Mouse (Mus musculus) regulatory T cell (primary cell): ENCODE data around the gene Syngr1.

Experiments used
- in situ Hi-C: fragments of 300-600 bp; cut with MboI, MseI; formaldehyde crosslinking; loops from one replicate; pipeline ENCODE4 v1.15.1; 2025; ENCODE audit warnings: high pct_unique_total_duplicates

The Syngr1 gene

DNA sequence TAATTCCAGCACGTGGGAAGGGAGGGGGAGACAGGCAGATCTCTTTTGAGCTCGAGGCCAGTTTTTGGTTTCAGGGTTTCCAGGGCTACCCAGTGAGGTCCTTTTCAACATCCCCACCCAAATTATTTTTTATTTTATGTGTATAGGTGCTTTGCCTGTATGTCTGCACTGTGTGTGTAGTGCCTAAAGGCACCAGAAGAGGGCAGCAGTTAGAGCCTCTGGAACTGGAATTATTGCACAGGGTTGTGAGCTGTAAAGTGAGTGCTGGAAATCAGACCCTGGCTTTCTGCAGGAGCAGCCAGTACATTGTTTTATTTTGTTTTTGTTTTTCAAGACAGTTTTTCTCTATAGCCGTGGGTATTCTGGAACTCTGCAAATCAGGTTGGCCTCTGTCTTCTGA lies 51.0 kb downstream of the Syngr1 start:
- in situ Hi-C loops: loop anchor here (10.0 kb wide), 1 partner anchor 1783 kb away; the partner anchor contains the start of gene Polr3h

DNA sequence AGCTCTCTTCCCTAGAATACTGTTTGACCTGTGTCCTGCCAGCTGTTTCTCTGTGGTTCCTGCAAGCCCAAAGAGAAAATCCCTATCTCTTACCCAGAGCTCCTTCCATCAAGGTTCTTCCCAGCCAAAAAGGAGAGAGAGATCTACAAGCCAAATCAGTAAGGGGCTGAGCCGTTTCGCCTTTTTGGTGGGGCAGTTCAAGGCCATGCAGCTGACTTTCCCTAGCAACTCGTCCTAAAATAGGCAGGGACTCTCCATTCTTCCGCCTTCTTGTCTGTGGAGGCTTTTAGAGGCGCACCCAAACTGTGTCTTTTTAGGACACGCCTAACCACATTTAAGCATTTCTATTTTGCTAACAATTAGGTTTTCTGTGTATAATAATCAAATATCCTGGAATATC lies 52.6 kb downstream of the Syngr1 start:
- in situ Hi-C loops: loop anchor here (10.0 kb wide), 1 partner anchor 1781 kb away; the partner anchor contains the start of gene Polr3h

DNA sequence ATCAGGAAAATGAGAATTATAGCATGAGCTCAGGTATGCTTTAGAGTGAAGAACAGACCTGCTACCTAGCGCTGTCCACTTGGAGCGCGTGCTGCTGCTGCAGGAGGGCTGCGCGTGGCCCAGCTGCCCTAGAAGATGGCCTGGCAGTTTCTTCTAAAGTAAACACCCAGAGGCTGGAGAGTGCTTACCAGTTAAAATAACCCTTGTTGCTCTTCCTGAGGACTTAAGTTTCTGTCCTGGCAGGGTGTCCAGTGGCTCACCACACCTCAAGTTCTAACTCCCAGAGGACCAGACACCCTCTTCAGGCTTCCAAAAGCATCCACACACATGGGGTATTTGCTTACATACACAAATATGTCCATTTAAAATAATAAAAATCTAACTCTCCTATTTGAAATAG lies 54.3 kb downstream of the Syngr1 start:
- in situ Hi-C loops: loop anchor here (10.0 kb wide), 1 partner anchor 1779 kb away; the partner anchor contains the start of gene Polr3h

DNA sequence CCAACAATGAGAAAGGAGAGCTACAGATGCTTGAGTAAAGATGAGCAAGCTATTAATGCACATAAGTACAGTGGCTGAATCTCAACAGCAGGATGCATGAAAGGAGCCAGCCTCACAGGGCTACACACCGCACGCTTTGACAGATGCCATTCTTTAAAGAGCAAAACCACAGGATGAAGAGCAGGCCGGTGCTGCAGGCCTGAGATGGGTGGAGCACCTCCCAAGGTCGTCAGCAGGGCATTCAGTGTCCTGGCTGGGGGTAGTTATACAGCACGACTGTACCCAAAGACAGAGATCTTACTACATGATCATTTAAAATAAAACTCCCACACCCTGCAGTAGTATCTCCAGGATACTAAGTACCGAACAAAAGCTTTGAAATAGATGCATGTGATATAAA lies 55.0 kb downstream of the Syngr1 start:
- in situ Hi-C loops: loop anchor here (10.0 kb wide), 1 partner anchor 1779 kb away; the partner anchor contains the start of gene Polr3h

DNA sequence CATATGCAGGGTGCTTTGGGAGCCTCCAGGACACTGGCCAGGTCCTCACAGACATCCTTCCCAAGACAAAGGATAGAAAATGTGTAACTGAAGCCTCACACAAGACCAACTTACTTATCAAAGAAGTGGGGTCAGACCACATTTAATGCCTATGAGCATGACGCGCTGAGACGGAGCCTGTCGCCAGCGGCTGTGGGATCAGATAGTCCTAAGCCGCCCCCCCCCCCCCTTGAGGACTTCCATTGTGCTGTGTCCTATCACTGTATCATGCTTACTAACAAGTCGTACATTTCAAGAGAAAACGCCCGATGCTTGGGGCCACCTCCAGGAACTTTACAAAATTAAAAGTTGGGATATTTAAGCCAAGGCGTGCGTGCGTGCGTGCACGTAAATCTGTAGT lies 56.0 kb downstream of the Syngr1 start:
- in situ Hi-C loops: loop anchor here (10.0 kb wide), 1 partner anchor 1778 kb away; the partner anchor contains the start of gene Polr3h

DNA sequence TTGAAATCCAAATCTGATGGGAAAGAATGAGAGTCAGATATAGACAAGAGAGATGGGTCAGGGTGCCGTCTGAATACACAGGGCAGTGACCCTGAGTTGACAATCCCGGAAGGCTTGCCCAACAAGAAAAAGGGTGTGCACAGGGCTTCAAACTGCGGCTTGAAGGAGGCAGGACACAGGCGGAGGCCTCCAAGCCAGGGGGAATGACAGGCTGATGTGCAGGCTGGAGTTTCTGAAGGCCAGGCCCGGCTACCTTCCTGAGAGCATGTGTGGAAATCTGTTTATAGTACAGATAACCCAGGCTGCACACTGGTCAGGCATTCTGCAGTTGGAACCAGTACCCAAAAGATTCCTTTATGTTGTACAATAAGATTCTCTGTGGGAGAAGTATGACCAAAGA lies 56.4 kb downstream of the Syngr1 start:
- in situ Hi-C loops: loop anchor here (10.0 kb wide), 1 partner anchor 1777 kb away; the partner anchor contains the start of gene Polr3h

DNA sequence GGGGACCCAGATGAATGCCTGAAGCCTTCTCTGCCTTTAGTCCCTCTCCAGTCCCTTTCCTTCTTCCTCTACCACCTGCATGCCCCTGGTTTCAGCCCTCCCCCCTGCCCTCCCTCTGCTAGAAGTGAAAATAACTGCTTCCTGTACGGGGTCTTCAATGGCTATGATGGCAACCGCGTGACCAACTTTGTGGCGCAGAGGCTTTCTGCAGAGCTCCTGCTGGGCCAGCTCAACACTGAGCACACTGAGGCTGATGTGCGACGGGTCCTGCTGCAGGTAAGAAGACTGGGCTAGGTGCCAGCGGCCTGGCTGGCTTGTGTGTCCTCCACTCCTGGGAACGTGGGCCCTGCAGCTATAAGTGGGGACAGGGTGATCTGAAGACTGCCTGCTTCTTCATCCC lies 57.4 kb downstream of the Syngr1 start:
- in situ Hi-C loops: loop anchor here (10.0 kb wide), 1 partner anchor 1776 kb away; the partner anchor contains the start of gene Polr3h

DNA sequence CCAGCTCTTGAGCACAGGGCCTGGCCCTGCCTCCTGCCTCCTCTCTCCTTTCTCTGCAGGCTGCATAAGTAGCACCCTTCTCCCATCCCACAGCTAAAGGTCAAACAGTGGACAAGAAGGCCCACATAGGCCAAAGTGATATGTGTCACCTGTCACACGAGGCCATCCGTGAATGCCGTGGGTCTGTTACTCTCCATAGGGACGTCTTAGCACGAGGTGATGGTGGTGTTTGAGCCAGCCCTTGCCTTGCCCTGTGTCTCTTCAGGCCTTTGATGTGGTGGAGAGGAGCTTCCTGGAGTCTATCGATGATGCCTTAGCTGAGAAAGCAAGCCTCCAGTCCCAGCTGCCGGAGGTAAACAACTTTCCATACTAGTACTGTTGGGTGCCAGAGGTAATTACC lies 58.4 kb downstream of the Syngr1 start:
- in situ Hi-C loops: loop anchor here (10.0 kb wide), 1 partner anchor 1775 kb away; the partner anchor contains the start of gene Polr3h

DNA sequence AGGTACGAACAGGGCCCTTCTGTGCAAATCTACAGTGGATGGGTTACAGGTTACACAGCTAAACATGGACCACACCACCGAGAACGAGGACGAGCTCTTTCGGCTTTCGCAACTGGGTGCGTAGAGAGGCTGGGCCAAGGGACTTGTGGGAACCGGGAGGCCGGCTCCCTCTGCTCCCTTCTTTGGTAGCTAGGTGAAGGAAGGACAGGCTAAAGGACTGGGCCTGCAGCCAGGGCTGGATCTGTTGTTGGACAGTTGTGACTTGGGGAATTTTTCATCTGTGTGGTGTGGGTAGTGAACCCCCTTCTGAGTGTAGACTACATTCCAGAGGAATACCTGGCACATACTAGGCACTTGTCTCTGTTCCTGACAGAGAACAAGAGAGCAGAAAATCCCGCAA lies 61.5 kb downstream of the Syngr1 start:
- in situ Hi-C loops: no loop called here

DNA sequence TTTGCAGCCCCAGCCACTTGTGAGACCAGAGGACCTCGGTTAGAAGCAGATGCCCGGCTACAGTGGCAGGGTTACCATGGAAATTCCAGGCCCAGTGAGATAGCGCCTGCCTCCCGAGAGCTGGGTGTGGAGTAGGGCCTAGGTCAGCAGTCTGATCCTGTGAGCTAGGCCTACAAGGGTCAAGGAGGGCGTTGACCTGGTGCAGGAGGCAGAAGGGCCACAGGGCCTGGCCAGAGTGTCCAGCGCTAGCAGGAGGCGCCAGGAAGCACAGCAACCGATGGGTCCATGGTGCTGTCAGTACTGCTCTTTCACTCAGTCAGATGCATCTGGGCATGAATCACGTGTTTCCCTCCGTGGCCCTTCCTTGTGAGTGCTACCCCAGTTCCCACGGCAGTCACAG lies 62.6 kb downstream of the Syngr1 start:
- in situ Hi-C loops: no loop called here

DNA sequence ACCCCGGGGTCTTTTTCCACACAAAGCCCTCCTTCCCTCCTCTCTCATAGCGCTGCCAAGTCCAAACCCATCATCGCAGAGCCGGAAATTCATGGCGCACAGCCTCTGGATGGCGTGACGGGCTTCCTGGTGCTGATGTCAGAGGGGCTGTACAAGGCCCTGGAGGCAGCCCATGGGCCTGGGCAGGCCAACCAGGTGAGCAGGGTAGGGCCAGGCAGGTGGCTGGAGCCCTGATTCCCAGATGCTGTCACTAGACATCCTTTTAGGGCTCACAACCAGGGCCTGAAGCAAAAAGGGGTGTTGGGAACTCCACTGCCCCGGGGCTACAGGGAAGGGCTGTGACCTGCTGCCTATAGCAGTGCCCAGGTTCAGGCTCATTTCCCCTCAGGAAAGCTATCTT lies 64.6 kb downstream of the Syngr1 start:
- in situ Hi-C loops: no loop called here

DNA sequence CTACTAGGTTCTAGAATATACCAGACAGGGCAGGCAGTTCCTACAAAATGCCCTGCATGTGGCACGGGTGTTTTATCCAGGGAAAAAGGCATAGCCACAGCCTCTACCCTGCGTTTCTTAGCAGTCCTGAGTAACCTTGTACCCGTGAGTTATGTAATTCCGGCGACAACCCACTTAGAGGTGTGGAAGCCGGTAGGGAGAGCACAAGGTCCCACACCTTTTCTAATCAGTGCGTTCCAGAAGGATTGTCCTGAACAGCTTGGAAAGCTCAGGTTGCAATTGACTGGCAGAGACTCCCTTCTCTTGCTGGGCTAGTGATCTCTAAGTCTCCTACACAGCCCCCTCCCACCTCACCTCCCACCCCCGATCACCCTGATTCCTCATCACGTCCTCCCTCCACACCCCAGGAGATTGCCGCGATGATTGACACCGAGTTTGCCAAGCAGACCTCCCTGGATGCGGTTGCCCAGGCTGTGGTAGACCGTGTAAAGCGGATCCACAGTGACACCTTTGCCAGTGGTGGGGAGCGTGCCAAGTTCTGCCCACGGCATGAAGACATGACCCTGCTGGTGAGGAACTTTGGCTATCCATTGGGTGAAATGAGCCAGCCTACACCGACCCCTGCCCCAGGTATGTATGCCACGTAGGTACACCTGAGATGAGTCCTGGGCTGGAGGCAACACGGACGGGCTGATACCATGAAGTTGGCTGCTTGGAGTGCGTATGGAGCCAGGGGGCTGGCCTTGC lies 66.2 kb downstream of the Syngr1 start:
- in situ Hi-C loops: no loop called here

DNA sequence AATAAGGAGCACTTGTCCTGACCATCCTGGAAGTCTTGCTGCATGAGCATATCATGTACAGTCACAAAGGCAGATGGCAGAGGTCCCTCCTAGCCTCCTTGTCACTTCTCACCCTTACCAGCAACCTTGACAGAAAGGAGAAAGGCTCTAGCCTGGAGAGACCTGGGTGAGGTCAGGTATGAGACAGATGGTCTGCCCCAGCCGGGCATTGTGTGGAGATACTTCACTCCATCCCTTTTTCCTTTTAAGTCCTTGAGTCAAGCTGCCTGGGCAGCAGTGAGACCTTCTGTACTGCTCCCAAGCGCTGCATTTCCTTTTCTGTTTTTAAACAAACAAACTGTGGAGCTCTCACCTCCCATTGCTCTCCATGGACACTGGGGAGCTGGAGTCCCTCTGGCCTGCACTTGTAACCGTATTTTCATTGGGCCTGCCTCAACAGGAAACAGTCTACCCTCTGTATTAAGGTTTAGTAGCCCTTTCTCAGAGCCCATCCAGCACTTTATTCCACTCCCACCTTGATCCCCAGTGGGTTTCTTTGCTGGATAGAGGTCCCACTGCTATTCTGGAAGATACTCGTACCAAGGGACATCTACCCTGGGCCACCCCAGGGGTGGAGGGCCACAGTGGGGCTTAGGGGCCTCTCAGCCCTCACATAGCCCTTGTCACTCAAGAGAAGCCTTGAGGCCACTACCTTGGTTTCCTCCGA lies 67.0 kb downstream of the Syngr1 start:
- in situ Hi-C loops: no loop called here

DNA sequence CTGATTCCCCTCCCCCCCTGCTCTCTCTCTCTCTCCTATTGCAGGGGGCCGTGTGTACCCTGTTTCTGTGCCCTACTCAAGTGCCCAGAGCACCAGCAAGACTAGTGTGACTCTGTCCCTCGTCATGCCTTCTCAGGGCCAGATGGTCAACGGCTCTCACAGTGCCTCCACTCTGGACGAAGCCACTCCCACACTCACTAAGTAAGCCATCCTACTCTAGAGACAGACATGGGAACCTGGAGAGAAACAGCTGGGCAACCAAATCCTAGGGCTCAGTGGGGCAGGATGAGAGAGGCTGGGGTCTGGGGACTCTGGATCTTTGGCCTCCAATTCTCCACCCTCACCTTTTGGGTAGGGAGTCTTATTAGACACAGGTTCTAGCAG lies 67.6 kb downstream of the Syngr1 start:
- in situ Hi-C loops: no loop called here

DNA sequence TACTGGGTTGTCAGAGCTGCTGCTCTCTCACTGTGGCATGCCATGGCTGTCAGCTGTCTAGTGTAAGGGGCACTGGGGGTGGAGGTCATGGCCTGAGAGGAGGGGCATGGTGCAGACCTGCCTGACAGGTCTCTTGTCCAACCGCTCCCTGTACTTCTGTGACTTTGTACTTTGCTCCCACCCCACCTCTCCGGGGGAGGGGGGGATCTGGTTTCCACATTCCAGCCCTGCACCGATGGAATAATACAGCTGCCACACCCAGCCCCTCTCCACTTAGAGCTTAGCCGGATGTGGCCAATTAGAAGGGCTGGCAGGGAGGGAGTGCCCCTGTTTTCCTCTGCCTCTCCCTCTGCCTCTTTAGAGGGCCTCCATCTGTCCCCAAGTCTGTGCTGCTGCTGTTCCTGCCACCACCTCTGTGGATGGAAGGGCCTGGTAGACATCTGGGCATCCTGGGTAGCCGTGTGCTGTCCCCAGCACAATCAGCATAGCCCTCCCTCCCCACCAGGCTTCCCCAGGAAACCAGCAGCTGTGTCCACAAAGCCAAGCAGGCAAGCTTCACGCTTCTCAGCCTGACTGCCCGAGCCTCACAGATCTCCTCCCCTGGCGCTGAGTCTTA lies 68.3 kb downstream of the Syngr1 start:
- in situ Hi-C loops: no loop called here

DNA sequence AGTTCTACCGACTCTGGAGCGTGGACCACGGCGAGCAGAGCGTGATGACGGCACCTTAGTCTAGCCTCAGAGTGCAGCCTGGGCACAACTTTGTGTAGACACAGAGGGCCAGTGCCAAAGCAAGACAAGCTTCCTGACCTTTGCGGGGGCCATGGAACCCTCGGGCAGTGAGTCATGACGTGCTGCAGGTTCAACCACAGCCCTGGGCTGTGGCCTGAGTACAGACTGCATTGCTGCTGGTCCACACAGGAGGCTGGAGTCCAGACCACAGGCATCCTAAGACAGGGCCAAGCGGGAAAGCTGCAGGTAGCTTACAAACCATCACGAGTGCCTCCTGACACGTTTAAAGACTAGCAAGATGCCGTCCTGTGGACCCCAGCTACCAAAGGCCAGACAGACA lies 69.1 kb downstream of the Syngr1 start:
- in situ Hi-C loops: no loop called here

DNA sequence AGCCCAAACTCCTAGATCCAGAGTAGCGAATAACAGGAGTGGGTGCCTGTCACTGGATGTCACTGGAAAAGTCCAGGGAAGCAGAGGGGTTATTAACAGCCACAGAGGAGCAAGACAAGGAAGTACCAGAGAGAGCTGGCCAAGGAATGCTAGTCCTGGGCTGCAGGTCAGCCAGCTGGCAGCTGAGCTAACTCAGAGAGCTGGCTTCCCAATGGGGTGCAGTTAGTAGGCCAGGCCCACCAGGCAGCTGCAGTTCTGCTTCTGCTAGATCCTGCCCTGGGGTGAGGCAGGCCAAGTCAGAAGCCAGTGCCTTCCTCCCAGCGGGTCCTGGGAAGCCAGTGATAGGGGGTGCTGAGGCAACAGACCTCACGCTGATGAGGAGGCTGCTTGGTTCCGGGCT lies 69.6 kb downstream of the Syngr1 start:
- in situ Hi-C loops: no loop called here

DNA sequence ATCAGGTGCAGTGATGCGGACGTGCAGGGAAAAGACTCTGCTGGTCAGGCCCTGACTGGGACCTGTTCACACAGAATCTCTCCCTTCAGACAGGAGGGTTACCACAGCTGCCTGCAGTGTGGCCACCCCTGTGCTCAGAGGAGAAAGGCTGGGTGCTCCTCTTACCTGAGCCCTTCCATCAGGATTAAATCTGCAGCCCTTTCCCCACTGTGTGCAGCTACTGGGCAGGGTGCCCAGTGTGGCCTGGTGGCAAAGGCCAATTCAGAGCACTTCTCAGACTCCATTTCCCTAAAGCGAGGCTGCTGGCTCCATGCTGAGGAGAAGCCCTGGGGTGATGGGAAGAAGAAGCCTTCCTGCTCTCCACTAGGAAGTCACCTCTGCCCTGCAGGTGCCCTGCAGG lies 70.1 kb downstream of the Syngr1 start:
- in situ Hi-C loops: no loop called here

DNA sequence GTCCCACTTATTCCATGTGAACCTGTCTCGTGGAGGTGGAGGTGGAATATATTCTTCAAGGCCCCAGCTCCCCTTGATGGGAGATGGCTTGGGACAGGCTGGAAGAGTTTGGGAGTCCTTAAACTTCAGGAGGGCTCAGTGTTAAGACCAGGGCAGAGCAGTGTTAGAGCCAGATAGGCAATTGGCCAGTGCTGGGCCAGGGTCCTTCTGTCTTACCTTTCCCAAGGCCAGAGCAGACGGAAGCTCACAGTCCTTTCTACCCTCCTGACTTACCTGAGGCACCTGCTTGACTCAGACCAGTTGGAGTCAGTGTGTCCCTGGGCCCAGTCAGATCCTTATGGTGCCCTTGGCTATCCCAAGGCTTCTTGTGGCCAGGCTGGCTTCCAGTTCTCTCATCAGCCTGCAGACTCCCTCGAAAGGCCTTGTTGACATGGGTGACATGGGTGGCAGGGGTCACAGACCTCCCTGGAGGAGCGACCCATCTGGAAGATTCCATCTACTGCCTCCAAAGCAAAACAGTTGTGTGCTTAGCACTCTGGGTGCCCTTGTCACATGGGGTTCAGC lies 71.3 kb downstream of the Syngr1 start:
- in situ Hi-C loops: no loop called here

DNA sequence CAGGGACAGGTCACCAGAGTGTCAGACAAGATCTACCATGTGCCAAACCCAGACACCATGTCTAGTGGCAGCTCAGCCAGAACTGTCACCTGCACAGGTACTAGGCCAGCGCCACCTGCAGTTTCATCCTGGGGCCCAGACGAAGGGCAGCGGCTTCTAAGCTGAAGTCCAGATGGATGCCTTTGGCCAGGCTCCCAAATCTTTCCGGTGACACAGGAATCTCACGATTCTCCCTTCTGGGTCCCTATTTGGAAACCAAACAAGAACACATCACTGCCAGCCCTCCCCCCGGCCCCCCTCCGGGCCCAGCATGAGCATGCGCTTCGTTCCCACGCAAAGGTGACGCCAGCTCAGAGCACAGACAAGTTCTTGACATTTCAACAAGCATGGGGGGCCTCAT lies 72.1 kb downstream of the Syngr1 start:
- in situ Hi-C loops: no loop called here

DNA sequence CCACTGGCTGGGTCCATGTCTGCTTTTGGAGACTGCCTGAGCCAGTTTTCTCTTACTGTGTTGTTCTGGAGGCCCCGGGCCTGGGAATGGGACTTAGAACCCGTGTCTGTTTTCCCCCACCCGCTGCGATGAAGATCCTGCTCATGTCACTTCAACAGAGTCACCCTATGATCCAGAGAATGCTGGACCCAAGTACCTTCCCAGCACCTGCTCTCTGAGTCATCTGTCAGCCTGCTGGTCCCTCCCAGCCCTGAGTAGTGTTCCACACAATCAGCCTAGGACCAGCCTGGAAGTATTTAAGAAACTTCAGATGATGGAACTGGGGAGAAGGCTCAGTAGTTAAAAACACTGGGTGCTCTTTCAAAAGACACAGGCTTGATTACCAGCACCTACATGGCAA lies 72.6 kb downstream of the Syngr1 start:
- in situ Hi-C loops: no loop called here

DNA sequence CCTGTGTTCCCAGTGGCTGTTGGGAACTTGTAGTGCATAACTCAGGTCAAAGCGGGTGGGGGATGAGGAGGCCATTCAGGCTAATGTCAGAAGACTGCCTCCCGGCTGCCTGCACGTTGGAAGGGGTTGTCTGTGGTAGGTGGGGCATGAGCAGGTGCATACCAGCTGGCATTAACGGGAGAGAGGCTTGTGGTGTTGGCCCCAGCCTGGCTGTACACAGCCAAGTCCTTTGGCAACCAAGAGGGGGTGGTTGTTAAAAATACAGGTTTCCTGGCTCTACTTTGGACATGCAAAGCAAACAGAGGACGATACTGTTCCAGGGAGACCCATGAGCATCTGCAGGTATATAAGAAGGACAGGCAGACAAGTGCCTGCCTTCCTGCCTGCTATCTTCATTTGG lies 74.3 kb downstream of the Syngr1 start:
- in situ Hi-C loops: no loop called here
